Mouse (Mus musculus): ENCODE results near the gene Yjefn3. TPM values are rescaled to one million over a fixed set of nuclear protein-coding genes. Genes with fewer than 3 reads are reported as not detected.

Gene Yjefn3
- total RNA-seq, 2 experiments from 2014 or later: 29.0 to 37.5 TPM

GRCm38 (mm10) chr8:69882021-69882756 is 20.3 kb downstream of the Yjefn3 start:
- peak in 1 of 2 experiments; percentile 33 for DNase-seq (ENCODE audit: extremely low spot score in 1 of 2, low spot score in 1 of 2)

GRCm38 (mm10) chr8:69881261-69881865 is 21.1 kb downstream of the Yjefn3 start:
- DNase-seq (ENCODE audit: extremely low spot score in 1 of 2, low spot score in 1 of 2): no peak

- no peak for DNase-seq (ENCODE audit: extremely low spot score in 1 of 2, low spot score in 1 of 2)
Observed at GRCm38 (mm10) chr8:69880841-69881240, 21.7 kb downstream of the Yjefn3 start.

GRCm38 (mm10) chr8:69879678-69880077 is 22.8 kb downstream of the Yjefn3 start:
- DNase-seq (ENCODE audit: extremely low spot score in 1 of 2, low spot score in 1 of 2): no peak

- no peak for DNase-seq (ENCODE audit: extremely low spot score in 1 of 2, low spot score in 1 of 2)
Observed at GRCm38 (mm10) chr8:69877992-69878391, 24.5 kb downstream of the Yjefn3 start.

GRCm38 (mm10) chr8:69877396-69877795 is 25.1 kb downstream of the Yjefn3 start:
- no peak for DNase-seq (ENCODE audit: extremely low spot score in 1 of 2, low spot score in 1 of 2)

GRCm38 (mm10) chr8:69876967-69877366 is 25.5 kb downstream of the Yjefn3 start:
- DNase-seq (ENCODE audit: extremely low spot score in 1 of 2, low spot score in 1 of 2): no peak

GRCm38 (mm10) chr8:69876097-69876496 is 26.4 kb downstream of the Yjefn3 start:
- DNase-seq (ENCODE audit: extremely low spot score in 1 of 2, low spot score in 1 of 2): no peak

GRCm38 (mm10) chr8:69874654-69875053 is 27.9 kb downstream of the Yjefn3 start:
- no peak for DNase-seq (ENCODE audit: extremely low spot score in 1 of 2, low spot score in 1 of 2)

GRCm38 (mm10) chr8:69874155-69874554 is 28.4 kb downstream of the Yjefn3 start:
- DNase-seq (ENCODE audit: extremely low spot score in 1 of 2, low spot score in 1 of 2): peak; percentile 65 to 88

GRCm38 (mm10) chr8:69870907-69871306 is 31.6 kb downstream of the Yjefn3 start:
- DNase-seq (ENCODE audit: extremely low spot score in 1 of 2, low spot score in 1 of 2): no peak

- DNase-seq (ENCODE audit: extremely low spot score in 1 of 2, low spot score in 1 of 2): no peak
Observed at GRCm38 (mm10) chr8:69870003-69870765, 32.3 kb downstream of the Yjefn3 start.

GRCm38 (mm10) chr8:69867696-69868326 is 34.7 kb downstream of the Yjefn3 start:
- no peak for DNase-seq (ENCODE audit: extremely low spot score in 1 of 2, low spot score in 1 of 2)

- no peak for DNase-seq (ENCODE audit: extremely low spot score in 1 of 2, low spot score in 1 of 2)
Observed at GRCm38 (mm10) chr8:69864180-69864579, 38.3 kb downstream of the Yjefn3 start.

- DNase-seq (ENCODE audit: extremely low spot score in 1 of 2, low spot score in 1 of 2): no peak
Observed at GRCm38 (mm10) chr8:69863387-69864020, 39.0 kb downstream of the Yjefn3 start.

GRCm38 (mm10) chr8:69861251-69861650 is 41.3 kb downstream of the Yjefn3 start:
- DNase-seq (ENCODE audit: extremely low spot score in 1 of 2, low spot score in 1 of 2): no peak

GRCm38 (mm10) chr8:69860807-69861206 is 41.7 kb downstream of the Yjefn3 start:
- no peak for DNase-seq (ENCODE audit: extremely low spot score in 1 of 2, low spot score in 1 of 2)

- no peak for DNase-seq (ENCODE audit: extremely low spot score in 1 of 2, low spot score in 1 of 2)
Observed at GRCm38 (mm10) chr8:69853869-69854268, 48.6 kb downstream of the Yjefn3 start.

GRCm38 (mm10) chr8:69850926-69851506 is 51.5 kb downstream of the Yjefn3 start:
- no peak for DNase-seq (ENCODE audit: extremely low spot score in 1 of 2, low spot score in 1 of 2)

GRCm38 (mm10) chr8:69849899-69850298 is 52.6 kb downstream of the Yjefn3 start:
- DNase-seq (ENCODE audit: extremely low spot score in 1 of 2, low spot score in 1 of 2): no peak

Data from layer of hippocampus, postnatal 25 days (tissue).